Mouse (Mus musculus) limb, embryonic 14.5 days (tissue): ENCODE measurements around the gene Cacna1a. TPM values are rescaled to one million over a fixed set of nuclear protein-coding genes. Genes with fewer than 3 reads are reported as not detected.

Source experiments
- ATAC-seq: fragments of 200-750 bp; cut with Nextera tagmentation; 2 replicates; pipeline ENCODE4 v1.8.0; 2017; ENCODE audit warnings: low read depth, moderate number of reproducible peaks, moderate TSS enrichment; ENCODE audit not compliant: low FRiP score
- DNase-seq: peaks from one replicate; pipeline ENCODE4 v3.0.0-alpha.2; 2015; ENCODE audit warnings: low spot score
- H3K27ac ChIP-seq: fragments of 300-500 bp; sonication (generic); replicated peaks from 2 replicates; pipeline ENCODE4 v1.5.1; 2014; ENCODE audit warnings: low read depth, mild to moderate bottlenecking, low read length, moderate library complexity, mixed read lengths
- H3K27me3 ChIP-seq: fragments of 300-500 bp; sonication (generic); 2 replicates; pipeline ENCODE4 v1.6.1; 2014; ENCODE audit warnings: low read length, mixed read lengths; ENCODE audit not compliant: control insufficient read depth, insufficient read depth
- H3K36me3 ChIP-seq: fragments of 300-500 bp; sonication (generic); 2 replicates; pipeline ENCODE4 v1.6.1; 2014; ENCODE audit warnings: mild to moderate bottlenecking, low read length, moderate library complexity, mixed read lengths; ENCODE audit not compliant: control insufficient read depth, insufficient read depth
- H3K4me1 ChIP-seq: fragments of 300-500 bp; sonication (generic); 2 replicates; pipeline ENCODE4 v1.6.1; 2014; ENCODE audit warnings: antibody characterized with exemption, low read length, mixed read lengths; ENCODE audit not compliant: control insufficient read depth, insufficient read depth
- H3K4me2 ChIP-seq: fragments of 300-500 bp; sonication (generic); replicated peaks from 2 replicates; pipeline ENCODE4 v1.6.1; 2014; ENCODE audit warnings: low read depth, mild to moderate bottlenecking, low read length, moderate library complexity; ENCODE audit not compliant: severe bottlenecking
- H3K4me3 ChIP-seq: fragments of 300-500 bp; sonication (generic); replicated peaks from 2 replicates; pipeline ENCODE4 v1.5.1; 2014; ENCODE audit warnings: low read length
- H3K9ac ChIP-seq: fragments of 300-500 bp; sonication (generic); 2 replicates; pipeline ENCODE4 v1.6.1; 2014; ENCODE audit warnings: mild to moderate bottlenecking, low read depth, low read length, moderate library complexity; ENCODE audit not compliant: severe bottlenecking
- H3K9me3 ChIP-seq: fragments of 300-500 bp; sonication (generic); 2 replicates; pipeline ENCODE4 v1.6.1; 2016; ENCODE audit warnings: low read length; ENCODE audit not compliant: control insufficient read depth
- POLR2A ChIP-seq: fragments of 200-500 bp; IDR thresholded peaks from 2 replicates; pipeline ENCODE4 v1.8.0; 2012; ENCODE audit warnings: inconsistent platforms, mild to moderate bottlenecking, moderate library complexity, borderline replicate concordance; ENCODE audit not compliant: insufficient read depth, insufficient read length; ENCODE audit errors: extremely low read depth
- WGBS: fragments of 180-500 bp; shearing (Covaris S2); extraction: QIAGEN DNeasy Blood & Tissue Kit; methylation state at CpG from one replicate; pipeline ENCODE4 v1.1.7; 2014; 5-methylcytosine and 5-hydroxymethylcytosine counted together
- polyA plus RNA-seq, 2 experiments: library from polyadenylated mRNA; depleted of rRNA in 1 of 2; stranded (reverse) in 1 of 2; unstranded in 1 of 2; fragments of >200 nt; fragmentation: Nextera tagmentation in 1 of 2; extraction: Ambion mirVana in 1 of 2; gene quantifications; 2 replicates each; pipeline versions ENCODE4 v1.2.1 to v1.2.3; 2012 to 2014

Cacna1a gene
- polyA plus RNA-seq, 2 experiments, result 6.8 to 24.3 TPM

- H3K4me3 ChIP-seq, result peak overlapping the region; percentile 78
Observed at GRCm38 (mm10) chr8:84689091-84689915, 301.1 kb downstream of the Cacna1a start.

More at GRCm38 (mm10) chr8:84689091-84689915, 301.1 kb downstream of the Cacna1a start:
- Histone ChIP-seq H3K27me3 (no peaks in the 10 kb centered on the region), H3K9ac (peak overlapping the region; percentile 80), H3K36me3 (peaks cover 34% of the 10 kb centered on the region), H3K4me1 (peaks cover 34% of the 10 kb centered on the region), H3K4me2 (peak overlapping the region; percentile 89), H3K9me3 (no peaks in the 10 kb centered on the region), H3K27ac (peak overlapping the region; percentile 82)
- peak; percentile 94 for DNase-seq
- ATAC-seq, result peak; percentile 88
- TF ChIP-seq POLR2A, result no peak
- under 1% methylated on average over 47 of the region's 47 CpGs for WGBS

Other genes starting within 250 kb of the Cacna1a start
- 30.9 and 34.3 TPM in 2 replicates for gene Cc2d1a, start 240.5 kb upstream of the Cacna1a start, polyA plus RNA-seq (2012; rRNA removed)
- 21.6 and 22.9 TPM in 2 replicates for gene Cc2d1a, start 240.5 kb upstream of the Cacna1a start, polyA plus RNA-seq (2014; fragmentation: Nextera tagmentation; extraction: Ambion mirVana)
- 1.7 TPM in 2 replicates for gene 4930432K21Rik, start 240.4 kb upstream of the Cacna1a start, polyA plus RNA-seq (2012; rRNA removed)
- 0.44 and 0.72 TPM in 2 replicates for gene 4930432K21Rik, start 240.4 kb upstream of the Cacna1a start, polyA plus RNA-seq (2014; fragmentation: Nextera tagmentation; extraction: Ambion mirVana)
- 3.0 and 4.8 TPM in 2 replicates for gene Nanos3, start 203.2 kb upstream of the Cacna1a start, polyA plus RNA-seq (2012; rRNA removed)
- 5.4 and 5.8 TPM in 2 replicates for gene Nanos3, start 203.2 kb upstream of the Cacna1a start, polyA plus RNA-seq (2014; fragmentation: Nextera tagmentation; extraction: Ambion mirVana)
- 23.8 and 35.1 TPM in 2 replicates for gene Zswim4, start 151.4 kb upstream of the Cacna1a start, polyA plus RNA-seq (2012; rRNA removed)
- gene Zswim4, start 151.4 kb upstream of the Cacna1a start, polyA plus RNA-seq (2014; fragmentation: Nextera tagmentation; extraction: Ambion mirVana), result 13.9 and 17.1 TPM in 2 replicates
- gene D8Ertd738e, start 138.7 kb upstream of the Cacna1a start, polyA plus RNA-seq (2012; rRNA removed), result 173 and 221 TPM in 2 replicates
- 374 and 380 TPM in 2 replicates for gene D8Ertd738e, start 138.7 kb upstream of the Cacna1a start, polyA plus RNA-seq (2014; fragmentation: Nextera tagmentation; extraction: Ambion mirVana)
- gene Mri1, start 131.1 kb upstream of the Cacna1a start, polyA plus RNA-seq (2012; rRNA removed), result 49.3 and 107 TPM in 2 replicates
- gene Mri1, start 131.1 kb upstream of the Cacna1a start, polyA plus RNA-seq (2014; fragmentation: Nextera tagmentation; extraction: Ambion mirVana), result 58.1 and 60.4 TPM in 2 replicates
- gene Ccdc130, start 118.1 kb upstream of the Cacna1a start, polyA plus RNA-seq (2012; rRNA removed), result 38.0 and 39.5 TPM in 2 replicates
- gene Ccdc130, start 118.1 kb upstream of the Cacna1a start, polyA plus RNA-seq (2014; fragmentation: Nextera tagmentation; extraction: Ambion mirVana), result 16.5 and 19.1 TPM in 2 replicates